Mouse (Mus musculus) CH12.LX (cell line): ENCODE data around the gene Gm42669.

Experiments
- CTCF ChIP-seq, 2 experiments: IDR thresholded peaks in 1 of 2; conservative IDR thresholded peaks in 1 of 2; 2 replicates each; pipeline ENCODE4 v1.5.1; 2011 to 2012; ENCODE audit warnings: low read depth in 2 of 2, low read length in 2 of 2, improper control_type of control experiment in 1 of 2, inconsistent platforms in 1 of 2, mild to moderate bottlenecking in 1 of 2, moderate library complexity in 1 of 2
- KAT2A ChIP-seq: IDR thresholded peaks from 2 replicates; pipeline ENCODE4 v1.6.1; 2012; ENCODE audit warnings: low read length, improper control_type of control experiment, inconsistent platforms; ENCODE audit not compliant: insufficient replicate concordance
- MAFK ChIP-seq: IDR thresholded peaks from 2 replicates; pipeline ENCODE4 v1.6.1; 2011; ENCODE audit warnings: low read length, improper control_type of control experiment; ENCODE audit not compliant: insufficient replicate concordance
- MAX ChIP-seq: IDR thresholded peaks from 2 replicates; pipeline ENCODE4 v1.6.1; 2011; ENCODE audit warnings: low read length, improper control_type of control experiment
- MXI1 ChIP-seq: IDR thresholded peaks from 2 replicates; pipeline ENCODE4 v1.6.1; 2011; ENCODE audit warnings: mild to moderate bottlenecking, low read depth, low read length, improper control_type of control experiment
- ZMIZ1 ChIP-seq: IDR thresholded peaks from 2 replicates; pipeline ENCODE4 v1.6.1; 2012; ENCODE audit warnings: low read depth, mild to moderate bottlenecking, inconsistent platforms, low read length, improper control_type of control experiment

- TF ChIP-seq MAFK (no peak), CTCF (conservative IDR thresholded peaks at IDR 0.05 in 1 of 2, IDR thresholded peaks at IDR 0.05 in 1 of 2; ENCODE audit: low read depth in 2 of 2, low read length in 2 of 2) (no peak), KAT2A (no peak), MXI1 (no peak), ZMIZ1 (no peak), MAX (no peak)
Measured at GRCm38 (mm10) chr5:107496047-107496446, 11.4 kb upstream of the Gm42669 start.
